Mouse (Mus musculus) ES-E14 (cell line): ENCODE data around the gene Myh3. TPM values are rescaled to one million over a fixed set of nuclear protein-coding genes. Genes with fewer than 3 reads are reported as not detected.
A peak's percentile ranks its signal among the peaks of the same experiment; 100 is the strongest.

Source experiments
- DNase-seq: peaks from one replicate; pipeline ENCODE4 v3.0.0-alpha.2; 2013; ENCODE audit warnings: low read depth, low spot score
- H3K27ac ChIP-seq: 2 replicates; pipeline ENCODE4 v1.5.1; 2012; ENCODE audit warnings: low read depth, mild to moderate bottlenecking, low read length, moderate library complexity, mixed read lengths; ENCODE audit not compliant: poor library complexity, insufficient read depth, severe bottlenecking
- H3K36me3 ChIP-seq: 2 replicates; pipeline ENCODE4 v1.6.1; 2012; ENCODE audit warnings: mild to moderate bottlenecking, low read length, moderate library complexity, mixed read lengths; ENCODE audit not compliant: control insufficient read depth, poor library complexity, insufficient read depth, severe bottlenecking
- H3K4me1 ChIP-seq, 2 experiments: fragments of 150-350 bp in 1 of 2; sonication (generic) in 1 of 2; 2 replicates each; pipeline ENCODE4 v1.6.1; 2012; ENCODE audit warnings: low read length in 2 of 2, mild to moderate bottlenecking in 1 of 2, mixed read lengths in 1 of 2; ENCODE audit not compliant: control insufficient read depth in 2 of 2, insufficient read depth in 2 of 2, poor library complexity in 1 of 2
- H3K4me3 ChIP-seq, 2 experiments: fragments of 150-350 bp in 1 of 2; sonication (generic) in 1 of 2; 2 replicates each; pipeline ENCODE4 v1.5.1; 2012; ENCODE audit warnings: low read length in 2 of 2, low read depth in 1 of 2, mild to moderate bottlenecking in 1 of 2, mixed read lengths in 1 of 2; ENCODE audit not compliant: insufficient read depth in 1 of 2, poor library complexity in 1 of 2, severe bottlenecking in 1 of 2
- H3K9ac ChIP-seq: 2 replicates; pipeline ENCODE4 v1.6.1; 2012; ENCODE audit warnings: low read depth, mild to moderate bottlenecking, low read length, mixed read lengths; ENCODE audit not compliant: poor library complexity, insufficient read depth, severe bottlenecking
- H3K9me3 ChIP-seq: fragments of 150-350 bp; sonication (generic); 2 replicates; pipeline ENCODE4 v1.6.1; 2012; ENCODE audit warnings: low read depth, mild to moderate bottlenecking, low read length; ENCODE audit not compliant: control insufficient read depth, insufficient read depth
- CHD2 ChIP-seq: IDR thresholded peaks from 2 replicates; pipeline ENCODE4 v1.6.1; 2014; ENCODE audit warnings: mild to moderate bottlenecking, low read depth, low read length, inconsistent platforms
- HCFC1 ChIP-seq: IDR thresholded peaks from 2 replicates; pipeline ENCODE4 v1.6.1; 2012; ENCODE audit warnings: low read length, inconsistent platforms, borderline replicate concordance; ENCODE audit not compliant: insufficient read depth
- MAFK ChIP-seq: IDR thresholded peaks from 2 replicates; pipeline ENCODE4 v1.6.1; 2014; ENCODE audit warnings: mild to moderate bottlenecking, low read depth, low read length, inconsistent platforms; ENCODE audit not compliant: insufficient read depth
- ZC3H11A ChIP-seq: IDR thresholded peaks from 2 replicates; pipeline ENCODE4 v1.6.1; 2012; ENCODE audit warnings: low read depth, mild to moderate bottlenecking, inconsistent platforms, low read length, borderline replicate concordance
- ZNF384 ChIP-seq: IDR thresholded peaks from 2 replicates; pipeline ENCODE4 v1.6.1; 2012; ENCODE audit warnings: low read depth, low read length, inconsistent platforms
- in situ Hi-C, 2 experiments: fragments of 600-800 bp; cut with MboI; formaldehyde crosslinking; loops; one replicate each; pipeline ENCODE4 v1.15.1; 2025; ENCODE audit warnings: low sequenced_read_pairs in 2 of 2, inconsistent platforms in 1 of 2; ENCODE audit not compliant: unreplicated experiment in 2 of 2
- total RNA-seq: library from RNA; depleted of rRNA; stranded (reverse); fragments of 300-350 nt; gene quantifications from 2 replicates; pipeline ENCODE4 v1.2.3, GENCODE M21; 2012

The Myh3 gene
- total RNA-seq, 1 experiment = 1.3 TPM

- H3K4me3 ChIP-seq = no peak overlapping the region
- H3K9me3 ChIP-seq = no peaks in the 10 kb centered on the region
- peaks cover 0 to 7% of the 10 kb centered on the region in 2 experiments; a peak in 1 of 4 replicates for H3K4me1 ChIP-seq
- no peaks in the 10 kb centered on the region for H3K36me3 ChIP-seq
- H3K27ac ChIP-seq = no peak overlapping the region
- H3K9ac ChIP-seq = no peak overlapping the region
- TF ChIP-seq CHD2 (no peak), ZC3H11A (no peak), MAFK (no peak), ZNF384 (no peak), HCFC1 (no peak)
- in situ Hi-C loops = no loop called here
- no peak for DNase-seq
Measured at GRCm38 (mm10) chr11:67077435-67077834, 665 bp upstream of the Myh3 start.

- Histone ChIP-seq H3K4me3 (no peak overlapping the region), H3K36me3 (no peaks in the 10 kb centered on the region), H3K27ac (no peak overlapping the region), H3K4me1 (peaks cover 0 to 12% of the 10 kb centered on the region in 2 experiments; a peak in 1 of 4 replicates), H3K9me3 (no peaks in the 10 kb centered on the region), H3K9ac (no peak overlapping the region)
- DNase-seq = no peak
- in situ Hi-C loops = no loop called here
- TF ChIP-seq MAFK (no peak), HCFC1 (no peak), ZNF384 (no peak), CHD2 (no peak), ZC3H11A (no peak)
Measured at GRCm38 (mm10) chr11:67078888-67079287, 788 bp downstream of the Myh3 start.

GRCm38 (mm10) chr11:67079740-67080139 is 1.6 kb downstream of the Myh3 start:
- H3K9ac ChIP-seq = no peak overlapping the region

GRCm38 (mm10) chr11:67080168-67080567 is 2.1 kb downstream of the Myh3 start:
- H3K9me3 ChIP-seq = no peaks in the 10 kb centered on the region
- H3K27ac ChIP-seq = no peak overlapping the region
- TF ChIP-seq HCFC1 = no peak
- no peak for TF ChIP-seq MAFK
- TF ChIP-seq CHD2 = no peak
- peak; percentile 71 for DNase-seq
- H3K9ac ChIP-seq = no peak overlapping the region
- no peak overlapping the region for H3K4me3 ChIP-seq
- H3K4me1 ChIP-seq = peaks cover 0 to 9% of the 10 kb centered on the region in 2 experiments; a peak in 1 of 4 replicates
- H3K36me3 ChIP-seq = no peaks in the 10 kb centered on the region
- in situ Hi-C loops = loop anchor here in 1 of 2 experiments (5.0 to 10.0 kb wide), 2 partner anchors 53 to 175 kb away; partner anchors contain the start of gene Tmem220

More at GRCm38 (mm10) chr11:67079740-67080139, 1.6 kb downstream of the Myh3 start:
- Histone ChIP-seq H3K4me1 (peaks cover 0 to 12% of the 10 kb centered on the region in 2 experiments; a peak in 1 of 4 replicates), H3K27ac (no peak overlapping the region), H3K36me3 (no peaks in the 10 kb centered on the region), H3K4me3 (no peak overlapping the region), H3K9me3 (no peaks in the 10 kb centered on the region)
- no peak for TF ChIP-seq CHD2
- no peak for DNase-seq
- in situ Hi-C loops = loop anchor here in 1 of 2 experiments (5.0 to 10.0 kb wide), 2 partner anchors 52 to 175 kb away; partner anchors contain the start of gene Tmem220

GRCm38 (mm10) chr11:67081125-67081649 is 3.1 kb downstream of the Myh3 start:
- Histone ChIP-seq H3K9ac (no peak overlapping the region), H3K4me3 (no peak overlapping the region), H3K4me1 (peaks cover 0 to 9% of the 10 kb centered on the region in 2 experiments; a peak in 1 of 4 replicates), H3K36me3 (no peaks in the 10 kb centered on the region), H3K9me3 (no peaks in the 10 kb centered on the region), H3K27ac (no peak overlapping the region)
- TF ChIP-seq ZC3H11A = no peak
- no peak for TF ChIP-seq HCFC1
- TF ChIP-seq ZNF384 = no peak
- no peak for TF ChIP-seq MAFK
- in situ Hi-C loops = loop anchor here in 1 of 2 experiments (5.0 to 10.0 kb wide), 2 partner anchors 54 to 176 kb away; partner anchors contain the start of gene Tmem220
- peak; percentile 49 for DNase-seq
